Mouse (Mus musculus) myocyte (in vitro differentiated cells): ENCODE results near the gene Senp7. TPM values are rescaled to one million over a fixed set of nuclear protein-coding genes. Genes with fewer than 3 reads are reported as not detected.

Experiments
- H3K27me3 ChIP-seq: one replicate; pipeline ENCODE4 v1.6.1; 2011; ENCODE audit not compliant: control insufficient read depth, insufficient read depth, insufficient read length
- H3K36me3 ChIP-seq: one replicate; pipeline ENCODE4 v1.6.1; 2011; ENCODE audit not compliant: control insufficient read depth, insufficient read depth
- H3K4me2 ChIP-seq: one replicate; pipeline ENCODE4 v1.6.1; 2011; ENCODE audit warnings: low read depth, control low read depth
- H3K4me3 ChIP-seq: one replicate; pipeline ENCODE4 v1.5.1; 2011; ENCODE audit warnings: mild to moderate bottlenecking, control low read depth, moderate library complexity
- H3K79me2 ChIP-seq: one replicate; pipeline ENCODE4 v1.6.1; 2011; ENCODE audit not compliant: control insufficient read depth, insufficient read depth
- H3ac ChIP-seq: one replicate; pipeline ENCODE4 v1.6.1; 2011; ENCODE audit not compliant: control insufficient read depth, insufficient read length
- CEBPB ChIP-seq: IDR thresholded peaks from 2 replicates; pipeline ENCODE4 v1.6.1; 2011; ENCODE audit warnings: mild to moderate bottlenecking, moderate library complexity; ENCODE audit not compliant: poor library complexity, insufficient read depth, severe bottlenecking
- E2F4 ChIP-seq: IDR thresholded peaks from one replicate; pipeline ENCODE4 v1.6.1; 2011; ENCODE audit warnings: mild to moderate bottlenecking, control low read depth, moderate library complexity; ENCODE audit not compliant: insufficient read depth
- MAX ChIP-seq: IDR thresholded peaks from one replicate; pipeline ENCODE4 v1.6.1; 2011; ENCODE audit warnings: low read depth, mild to moderate bottlenecking, control low read depth
- MYOD1 ChIP-seq, 3 experiments: IDR thresholded peaks; one replicate each; pipeline ENCODE4 v1.6.1; 2011; ENCODE audit warnings: control low read depth in 2 of 3, low read depth in 2 of 3, mild to moderate bottlenecking in 2 of 3, moderate library complexity in 1 of 3; ENCODE audit not compliant: insufficient read length in 2 of 3, control insufficient read depth in 1 of 3
- MYOG ChIP-seq, 3 experiments: IDR thresholded peaks; one replicate each; pipeline ENCODE4 v1.6.1; 2011; ENCODE audit warnings: control low read depth in 2 of 3, low read depth in 2 of 3, mild to moderate bottlenecking in 2 of 3; ENCODE audit not compliant: insufficient read length in 2 of 3, control insufficient read depth in 1 of 3, insufficient read depth in 1 of 3
- POLR2A ChIP-seq: IDR thresholded peaks from one replicate; pipeline ENCODE4 v1.6.1; 2011; ENCODE audit warnings: low read depth, mild to moderate bottlenecking, control low read depth, moderate library complexity; ENCODE audit not compliant: insufficient read length
- POLR2AphosphoS2 ChIP-seq: IDR thresholded peaks from one replicate; pipeline ENCODE4 v1.6.1; 2011; ENCODE audit warnings: low read depth, control low read depth; ENCODE audit not compliant: insufficient read length
- REST ChIP-seq: IDR thresholded peaks from one replicate; pipeline ENCODE4 v1.6.1; 2011; ENCODE audit warnings: mild to moderate bottlenecking, control low read depth, moderate library complexity; ENCODE audit not compliant: insufficient read depth, insufficient read length
- SRF ChIP-seq: IDR thresholded peaks from one replicate; pipeline ENCODE4 v1.6.1; 2011; ENCODE audit warnings: low read depth; ENCODE audit not compliant: control insufficient read depth, insufficient read length
- TCF12 ChIP-seq: IDR thresholded peaks from one replicate; pipeline ENCODE4 v1.6.1; 2011; ENCODE audit warnings: mild to moderate bottlenecking, control low read depth; ENCODE audit not compliant: poor library complexity, insufficient read depth, severe bottlenecking
- TCF3 ChIP-seq: IDR thresholded peaks from one replicate; pipeline ENCODE4 v1.6.1; 2011; ENCODE audit warnings: low read depth, control low read depth; ENCODE audit not compliant: insufficient read length
- USF1 ChIP-seq: IDR thresholded peaks from one replicate; pipeline ENCODE4 v1.6.1; 2011; ENCODE audit warnings: low read depth, mild to moderate bottlenecking, control low read depth, moderate library complexity
- polyA plus RNA-seq: library from polyadenylated mRNA; unstranded; fragments of >200 nt; fragmentation: generic; extraction: Trizol; gene quantifications from one replicate; pipeline ENCODE4 v1.2.1, GENCODE M21; 2012; ENCODE audit warnings: missing spikeins

Gene Senp7
- polyA plus RNA-seq, 1 experiment, result 4.0 TPM

GRCm38 (mm10) chr16:56204051-56204450, 155.9 kb downstream of the Senp7 start, which contains the start of gene Impg2:
Gene Impg2, plus strand, starts transcription at chr16:56204313.
- TF ChIP-seq POLR2A (no peak), MAX (no peak), POLR2AphosphoS2 (no peak), REST (no peak), SRF (no peak), MYOD1 (IDR thresholded peaks at IDR 0.05; ENCODE audit: control insufficient read depth in 1 of 3, insufficient read length in 2 of 3, low read depth in 2 of 3) (no peak)
- Histone ChIP-seq H3K4me2 (no peak within 1 kb of the TSS), H3K79me2 (no peaks in the 10 kb centered on the region), H3ac (no peak within 1 kb of the TSS), H3K36me3 (no peaks in the 10 kb centered on the region), H3K4me3 (no peak within 1 kb of the TSS), H3K27me3 (no peaks in the 10 kb centered on the region)

- Histone ChIP-seq H3K36me3 (no peaks in the 10 kb centered on the region), H3K79me2 (no peaks in the 10 kb centered on the region), H3K27me3 (no peaks in the 10 kb centered on the region), H3K4me2 (no peak overlapping the region), H3ac (no peak overlapping the region), H3K4me3 (no peak overlapping the region)
- no peak for TF ChIP-seq MYOD1 (IDR thresholded peaks at IDR 0.05; ENCODE audit: control insufficient read depth in 1 of 3, insufficient read length in 2 of 3, low read depth in 2 of 3)
- no peak for TF ChIP-seq TCF12
- TF ChIP-seq TCF3, result no peak
- TF ChIP-seq USF1, result no peak
- TF ChIP-seq REST, result no peak
- TF ChIP-seq E2F4, result no peak
- TF ChIP-seq CEBPB, result no peak
- TF ChIP-seq SRF, result no peak
- TF ChIP-seq POLR2A, result no peak
- TF ChIP-seq MAX, result no peak
- TF ChIP-seq MYOG (IDR thresholded peaks at IDR 0.05; ENCODE audit: control insufficient read depth in 1 of 3, insufficient read depth in 1 of 3, insufficient read length in 2 of 3, low read depth in 2 of 3), result no peak
- TF ChIP-seq POLR2AphosphoS2, result no peak
Measured at GRCm38 (mm10) chr16:56212740-56213139, 164.6 kb downstream of the Senp7 start.

GRCm38 (mm10) chr16:56227686-56228085, 179.5 kb downstream of the Senp7 start:
- Histone ChIP-seq H3K79me2 (no peaks in the 10 kb centered on the region), H3K4me2 (no peak overlapping the region)
- TF ChIP-seq POLR2AphosphoS2 (no peak), MYOD1 (IDR thresholded peaks at IDR 0.05; ENCODE audit: control insufficient read depth in 1 of 3, insufficient read length in 2 of 3, low read depth in 2 of 3) (no peak)

GRCm38 (mm10) chr16:56229455-56229854, 181.3 kb downstream of the Senp7 start:
- no peak overlapping the region for H3ac ChIP-seq
- H3K4me3 ChIP-seq, result no peak overlapping the region
- H3K36me3 ChIP-seq, result no peaks in the 10 kb centered on the region
- TF ChIP-seq POLR2A (no peak), USF1 (no peak), TCF12 (no peak), MAX (no peak), MYOG (IDR thresholded peaks at IDR 0.05; ENCODE audit: control insufficient read depth in 1 of 3, insufficient read depth in 1 of 3, insufficient read length in 2 of 3, low read depth in 2 of 3) (no peak), REST (no peak), E2F4 (no peak), TCF3 (no peak), POLR2AphosphoS2 (no peak), MYOD1 (IDR thresholded peaks at IDR 0.05; ENCODE audit: control insufficient read depth in 1 of 3, insufficient read length in 2 of 3, low read depth in 2 of 3) (no peak), CEBPB (no peak), SRF (no peak)
- H3K79me2 ChIP-seq, result no peaks in the 10 kb centered on the region
- no peaks in the 10 kb centered on the region for H3K27me3 ChIP-seq
- H3K4me2 ChIP-seq, result no peak overlapping the region

More at GRCm38 (mm10) chr16:56227686-56228085, 179.5 kb downstream of the Senp7 start:
- Histone ChIP-seq H3ac (no peak overlapping the region), H3K27me3 (no peaks in the 10 kb centered on the region), H3K36me3 (no peaks in the 10 kb centered on the region), H3K4me3 (no peak overlapping the region)

- Histone ChIP-seq H3K79me2 (no peaks in the 10 kb centered on the region), H3K4me3 (no peak overlapping the region), H3K36me3 (no peaks in the 10 kb centered on the region), H3K4me2 (no peak overlapping the region), H3K27me3 (no peaks in the 10 kb centered on the region), H3ac (no peak overlapping the region)
- TF ChIP-seq MYOD1 (IDR thresholded peaks at IDR 0.05; ENCODE audit: control insufficient read depth in 1 of 3, insufficient read length in 2 of 3, low read depth in 2 of 3), result no peak
- no peak for TF ChIP-seq TCF3
- TF ChIP-seq TCF12, result no peak
Measured at GRCm38 (mm10) chr16:56231300-56231699, 183.2 kb downstream of the Senp7 start.

GRCm38 (mm10) chr16:56232736-56233135, 184.6 kb downstream of the Senp7 start:
- Histone ChIP-seq H3K4me3 (no peak overlapping the region), H3K79me2 (no peaks in the 10 kb centered on the region), H3K27me3 (no peaks in the 10 kb centered on the region), H3ac (no peak overlapping the region), H3K4me2 (no peak overlapping the region), H3K36me3 (no peaks in the 10 kb centered on the region)
- no peak for TF ChIP-seq POLR2AphosphoS2
- no peak for TF ChIP-seq MAX
- TF ChIP-seq TCF3, result no peak
- no peak for TF ChIP-seq CEBPB

Other genes with a start within 250 kb of the Senp7 start
- 2.6 TPM for gene Nfkbiz, start 209.4 kb upstream of the Senp7 start, polyA plus RNA-seq
- 0.90 TPM for gene Nxpe3, start 153.1 kb upstream of the Senp7 start, polyA plus RNA-seq
- gene Cep97, start 113.5 kb upstream of the Senp7 start, polyA plus RNA-seq, result 4.6 TPM
- gene Rpl24, start 82.1 kb upstream of the Senp7 start, polyA plus RNA-seq, result 1,858 TPM
- gene Zbtb11, start 74.5 kb upstream of the Senp7 start, polyA plus RNA-seq, result 5.1 TPM
- 39.1 TPM for gene Pcnp, start 18.6 kb upstream of the Senp7 start, polyA plus RNA-seq
- gene Trmt10c, start 10.5 kb upstream of the Senp7 start, polyA plus RNA-seq, result 6.0 TPM
- gene Impg2, start 156.0 kb downstream of the Senp7 start, polyA plus RNA-seq, result 0.01 TPM